Mouse (Mus musculus) C2C12 (cell line): ENCODE data around the gene Phf11a.

Experiments
- CTCF ChIP-seq: IDR thresholded peaks from one replicate; pipeline ENCODE4 v1.5.1; 2011; ENCODE audit not compliant: control insufficient read depth, insufficient read depth, insufficient read length
- MAX ChIP-seq: IDR thresholded peaks from one replicate; pipeline ENCODE4 v1.6.1; 2011; ENCODE audit warnings: mild to moderate bottlenecking, control low read depth

- TF ChIP-seq CTCF (no peak), MAX (no peak)
Observed at GRCm38 (mm10) chr14:59260056-59260455, 37.3 kb downstream of the Phf11a start, which contains the start of gene Gm6904.
